Mouse (Mus musculus) hindbrain, embryonic 11.5 days (tissue): ENCODE data around the gene Epb42. TPM values are rescaled to one million over a fixed set of nuclear protein-coding genes. Genes with fewer than 3 reads are reported as not detected.
A peak's percentile ranks its signal among the peaks of the same experiment; 100 is the strongest.
"Not testable (repeated sequence)": the region's sequence is repeated elsewhere in the genome, so short reads cannot be mapped to it uniquely, and the experiment has no call there.

Experiments
- ATAC-seq: fragments of 200-750 bp; cut with Nextera tagmentation; 2 replicates; pipeline ENCODE4 v1.8.0; 2017; ENCODE audit warnings: mild to moderate bottlenecking, moderate TSS enrichment, moderate library complexity; ENCODE audit not compliant: low FRiP score
- DNase-seq: peaks from one replicate; pipeline ENCODE4 v3.0.0-alpha.2; 2015; ENCODE audit warnings: low spot score
- H3K27ac ChIP-seq: fragments of 300-500 bp; sonication (generic); 2 replicates; pipeline ENCODE4 v1.5.1; 2014; ENCODE audit warnings: mild to moderate bottlenecking, low read depth, low read length
- H3K27me3 ChIP-seq: fragments of 300-500 bp; sonication (generic); 2 replicates; pipeline ENCODE4 v1.6.1; 2014; ENCODE audit warnings: mild to moderate bottlenecking, low read length, moderate library complexity, mixed read lengths; ENCODE audit not compliant: control insufficient read depth, insufficient read depth
- H3K36me3 ChIP-seq: fragments of 300-500 bp; sonication (generic); 2 replicates; pipeline ENCODE4 v1.6.1; 2014; ENCODE audit warnings: mild to moderate bottlenecking, low read length, moderate library complexity, mixed read lengths; ENCODE audit not compliant: control insufficient read depth, insufficient read depth
- H3K4me1 ChIP-seq: fragments of 300-500 bp; sonication (generic); replicated peaks from 2 replicates; pipeline ENCODE4 v1.6.1; 2014; ENCODE audit warnings: low read length, mixed read lengths; ENCODE audit not compliant: control insufficient read depth, insufficient read depth
- H3K4me2 ChIP-seq: fragments of 300-500 bp; sonication (generic); replicated peaks from 2 replicates; pipeline ENCODE4 v1.6.1; 2014; ENCODE audit warnings: mild to moderate bottlenecking, low read depth, low read length
- H3K4me3 ChIP-seq: fragments of 300-500 bp; sonication (generic); 2 replicates; pipeline ENCODE4 v1.5.1; 2014; ENCODE audit warnings: low read depth, low read length
- H3K9ac ChIP-seq: fragments of 300-500 bp; sonication (generic); 2 replicates; pipeline ENCODE4 v1.6.1; 2014; ENCODE audit warnings: low read depth, low read length
- H3K9me3 ChIP-seq: fragments of 300-500 bp; sonication (generic); 2 replicates; pipeline ENCODE4 v1.6.1; 2016; ENCODE audit warnings: low read length; ENCODE audit not compliant: control insufficient read depth
- WGBS: fragments of 180-500 bp; shearing (Covaris S2); extraction: QIAGEN DNeasy Blood & Tissue Kit; methylation state at CpG from one replicate; pipeline ENCODE4 v1.1.7; 2014; 5-methylcytosine and 5-hydroxymethylcytosine counted together
- polyA plus RNA-seq: library from polyadenylated mRNA; unstranded; fragments of >200 nt; fragmentation: Nextera tagmentation; extraction: Ambion mirVana; gene quantifications from 2 replicates; pipeline ENCODE4 v1.2.1, GENCODE M21; 2014

Epb42 gene
- polyA plus RNA-seq, 1 experiment from 2014 or later, result 6.2 TPM

DNA sequence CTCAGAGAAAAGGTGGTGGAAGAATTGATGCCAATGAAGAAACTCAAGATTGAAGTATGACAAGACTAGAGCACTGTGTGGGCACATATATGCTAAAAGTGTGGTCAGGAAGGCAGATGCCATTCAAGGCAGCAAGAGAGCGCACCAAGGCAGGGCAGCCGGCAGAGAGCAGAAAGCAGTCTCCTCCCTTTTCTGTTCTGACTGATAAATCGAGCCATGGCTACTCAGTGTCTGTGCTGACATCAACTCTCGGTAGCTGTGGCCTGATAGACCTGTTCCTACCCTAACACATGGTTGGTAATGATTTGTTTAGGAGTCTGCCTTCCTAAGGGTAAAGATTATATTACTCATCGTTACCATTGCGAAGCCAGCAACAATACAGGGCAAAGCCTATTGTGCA, 19.0 kb upstream of the Epb42 start:
- Histone ChIP-seq H3K27ac (no peak overlapping the region), H3K36me3 (no peaks in the 10 kb centered on the region), H3K4me2 (no peak overlapping the region), H3K4me1 (no peaks in the 10 kb centered on the region), H3K9ac (no peak overlapping the region), H3K9me3 (no peaks in the 10 kb centered on the region), H3K4me3 (no peak overlapping the region), H3K27me3 (no peaks in the 10 kb centered on the region)
- 89% methylated on average over 6 of the region's 6 CpGs for WGBS
- DNase-seq (no peak), ATAC-seq (no peak)

DNA sequence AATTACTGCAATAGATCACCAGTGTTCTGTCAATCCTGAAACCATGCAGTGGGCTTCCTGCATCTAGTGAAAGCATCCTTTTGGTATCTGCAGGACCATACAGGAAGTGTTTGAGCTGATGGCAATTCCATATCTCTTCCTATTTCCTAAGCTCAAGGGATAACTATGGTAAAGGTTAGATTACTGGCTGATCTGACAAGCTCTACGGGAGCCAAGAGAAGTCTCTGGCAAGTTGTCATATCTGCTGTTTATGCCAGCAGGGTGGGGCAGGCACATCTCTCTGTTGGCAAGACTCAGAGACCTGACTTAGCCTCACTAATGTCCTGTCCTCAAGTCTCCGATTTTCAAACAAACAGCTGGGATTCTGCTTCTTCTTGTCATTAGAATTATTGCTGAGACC, 17.2 kb upstream of the Epb42 start:
- 81% methylated on average over 2 of the region's 2 CpGs for WGBS
- Histone ChIP-seq H3K4me3 (no peak overlapping the region), H3K4me1 (no peaks in the 10 kb centered on the region), H3K9ac (no peak overlapping the region), H3K9me3 (no peaks in the 10 kb centered on the region), H3K4me2 (no peak overlapping the region), H3K27ac (no peak overlapping the region), H3K36me3 (no peaks in the 10 kb centered on the region), H3K27me3 (no peaks in the 10 kb centered on the region)
- ATAC-seq, result no peak
- DNase-seq, result no peak

DNA sequence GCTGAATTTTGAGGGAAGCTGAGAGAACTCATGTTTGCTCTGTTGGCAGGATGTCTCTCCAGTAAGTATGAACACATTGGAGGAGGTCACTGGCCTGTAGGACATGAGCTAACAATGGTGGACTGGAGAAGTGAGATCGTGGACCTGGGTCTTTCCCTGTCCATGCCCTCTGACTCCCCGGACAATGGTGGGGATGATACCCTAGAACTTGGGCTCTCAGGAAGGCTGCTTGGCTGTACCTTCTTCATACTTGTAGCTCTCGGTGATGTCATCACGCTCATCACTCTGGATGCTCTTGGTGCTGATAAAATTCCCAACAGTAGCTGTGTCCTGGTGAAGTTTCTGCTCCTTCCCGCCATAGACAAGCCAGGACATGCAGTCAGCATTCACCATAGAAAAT, 15.3 kb upstream of the Epb42 start:
- no peak overlapping the region for H3K4me3 ChIP-seq
- no peak overlapping the region for H3K27ac ChIP-seq
- H3K9me3 ChIP-seq, result no peaks in the 10 kb centered on the region
- no peaks in the 10 kb centered on the region for H3K36me3 ChIP-seq
- no peak overlapping the region for H3K9ac ChIP-seq
- ATAC-seq, result no peak
- H3K4me1 ChIP-seq, result no peaks in the 10 kb centered on the region
- H3K27me3 ChIP-seq, result no peaks in the 10 kb centered on the region
- H3K4me2 ChIP-seq, result no peak overlapping the region
- 83% methylated on average over 5 of the region's 5 CpGs for WGBS
- DNase-seq, result no peak

DNA sequence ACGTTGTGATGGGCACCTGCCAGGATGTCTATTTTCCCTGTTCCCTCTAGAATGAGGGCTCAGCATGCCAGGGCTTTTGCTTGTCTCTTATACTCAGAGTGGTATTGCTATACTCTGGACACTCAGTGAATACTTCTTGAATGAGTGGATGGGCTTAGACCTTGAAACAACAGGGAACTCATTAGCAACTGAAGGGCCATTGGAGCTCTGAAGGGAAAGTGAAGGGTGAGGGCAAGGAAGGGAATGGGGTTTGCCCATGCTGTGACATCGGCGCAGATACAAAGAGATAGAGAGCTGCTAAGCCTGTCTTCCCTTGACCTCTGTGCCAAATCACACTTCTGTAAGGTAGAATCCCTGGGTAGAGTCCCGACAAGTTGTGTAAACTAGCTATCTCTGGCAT, 8.8 kb upstream of the Epb42 start:
- WGBS, result 72% methylated on average over 4 of the region's 4 CpGs
- Histone ChIP-seq H3K27ac (no peak overlapping the region), H3K4me3 (no peak overlapping the region), H3K4me2 (no peak overlapping the region), H3K9ac (no peak overlapping the region), H3K36me3 (no peaks in the 10 kb centered on the region), H3K9me3 (no peaks in the 10 kb centered on the region), H3K27me3 (no peaks in the 10 kb centered on the region), H3K4me1 (no peaks in the 10 kb centered on the region)
- no peak for ATAC-seq
- no peak for DNase-seq

GRCm38 (mm10) chr2:121041098-121041497, 4.2 kb upstream of the Epb42 start:
- Histone ChIP-seq H3K9ac (no peak overlapping the region), H3K27ac (no peak overlapping the region), H3K27me3 (no peaks in the 10 kb centered on the region), H3K4me3 (no peak overlapping the region), H3K9me3 (no peaks in the 10 kb centered on the region), H3K36me3 (no peaks in the 10 kb centered on the region), H3K4me2 (no peak overlapping the region), H3K4me1 (no peaks in the 10 kb centered on the region)
- DNase-seq, result peak; percentile 20
- ATAC-seq, result no peak
- 42% methylated on average over 5 of the region's 5 CpGs for WGBS

GRCm38 (mm10) chr2:121039382-121039781, 2.5 kb upstream of the Epb42 start:
- WGBS, result 94% methylated on average over 1 of the region's 1 CpGs

GRCm38 (mm10) chr2:121038851-121039250, 2.0 kb upstream of the Epb42 start:
- not testable (repeated sequence) for H3K27ac ChIP-seq, ATAC-seq, H3K4me1 ChIP-seq, H3K4me2 ChIP-seq, H3K4me3 ChIP-seq, H3K9ac ChIP-seq, H3K36me3 ChIP-seq, H3K9me3 ChIP-seq, DNase-seq, H3K27me3 ChIP-seq
- 89% methylated on average over 1 of the region's 1 CpGs for WGBS

More at GRCm38 (mm10) chr2:121039382-121039781, 2.5 kb upstream of the Epb42 start:
- DNase-seq (no peak), ATAC-seq (no peak)
- Histone ChIP-seq H3K9ac (no peak overlapping the region), H3K4me2 (no peak overlapping the region), H3K4me3 (no peak overlapping the region), H3K27ac (no peak overlapping the region), H3K36me3 (no peaks in the 10 kb centered on the region), H3K9me3 (no peaks in the 10 kb centered on the region), H3K4me1 (no peaks in the 10 kb centered on the region), H3K27me3 (no peaks in the 10 kb centered on the region)

- 80% methylated on average over 5 of the region's 5 CpGs for WGBS
- ATAC-seq (no peak), DNase-seq (no peak)
Measured at GRCm38 (mm10) chr2:121022918-121023317, 14.0 kb downstream of the Epb42 start.

GRCm38 (mm10) chr2:121017151-121017550, 19.7 kb downstream of the Epb42 start:
- Histone ChIP-seq H3K36me3 (0 out of 2 replicates have a peak, but pooled peaks cover 2% of the 10 kb centered on the region), H3K27ac (no peak overlapping the region), H3K9me3 (no peaks in the 10 kb centered on the region), H3K4me3 (no peak overlapping the region), H3K9ac (no peak overlapping the region), H3K27me3 (no peaks in the 10 kb centered on the region), H3K4me2 (no peak overlapping the region), H3K4me1 (no peaks in the 10 kb centered on the region)
- ATAC-seq (no peak), DNase-seq (no peak)
- 86% methylated on average over 1 of the region's 1 CpGs for WGBS

More at GRCm38 (mm10) chr2:121022918-121023317, 14.0 kb downstream of the Epb42 start:
- H3K4me1 ChIP-seq, result no peaks in the 10 kb centered on the region
- H3K9ac ChIP-seq, result no peak overlapping the region
- H3K27me3 ChIP-seq, result no peaks in the 10 kb centered on the region
- H3K27ac ChIP-seq, result no peak overlapping the region
- no peak overlapping the region for H3K4me3 ChIP-seq
- H3K4me2 ChIP-seq, result no peak overlapping the region
- H3K9me3 ChIP-seq, result no peaks in the 10 kb centered on the region
- no peaks in the 10 kb centered on the region for H3K36me3 ChIP-seq
